Mouse (Mus musculus) MEL (cell line): Measurements from ENCODE around the gene Inpp1. TPM values are rescaled to one million over a fixed set of nuclear protein-coding genes. Genes with fewer than 3 reads are reported as not detected.
"Not testable (repeated sequence)": the region's sequence is repeated elsewhere in the genome, so short reads cannot be mapped to it uniquely, and the experiment has no call there.

ENCODE experiments used
- DNase-seq: peaks from one replicate; pipeline ENCODE4 v3.0.0; 2011; ENCODE audit warnings: low read depth, low spot score
- H3K27ac ChIP-seq: 2 replicates; pipeline ENCODE4 v1.5.1; 2012; ENCODE audit warnings: low read depth, mild to moderate bottlenecking, control low read depth, low read length, moderate library complexity; ENCODE audit not compliant: control insufficient read depth
- H3K27me3 ChIP-seq, 2 experiments: fragments of 150-350 bp in 1 of 2; sonication (generic) in 1 of 2; 2 replicates each; pipeline ENCODE4 v1.6.1; 2012; ENCODE audit warnings: low read length in 2 of 2, mild to moderate bottlenecking in 2 of 2, improper control_type of control experiment in 1 of 2, moderate library complexity in 1 of 2; ENCODE audit not compliant: insufficient read depth in 2 of 2, control insufficient read depth in 1 of 2
- H3K36me3 ChIP-seq, 2 experiments: 2 replicates each; pipeline ENCODE4 v1.6.1; 2012 to 2014; ENCODE audit warnings: low read length in 2 of 2, improper control_type of control experiment in 1 of 2, inconsistent platforms in 1 of 2, mild to moderate bottlenecking in 1 of 2; ENCODE audit not compliant: insufficient read depth in 2 of 2, control insufficient read depth in 1 of 2
- H3K4me1 ChIP-seq, 2 experiments: fragments of 150-350 bp in 1 of 2; sonication (generic) in 1 of 2; 2 replicates each; pipeline ENCODE4 v1.6.1; 2012; ENCODE audit warnings: low read length in 2 of 2, improper control_type of control experiment in 1 of 2, mild to moderate bottlenecking in 1 of 2; ENCODE audit not compliant: insufficient read depth in 2 of 2, control insufficient read depth in 1 of 2
- H3K4me3 ChIP-seq, 2 experiments: fragments of 150-350 bp in 1 of 2; sonication (generic) in 1 of 2; 2 replicates each; pipeline ENCODE4 v1.5.1; 2012; ENCODE audit warnings: low read depth in 2 of 2, low read length in 2 of 2, mild to moderate bottlenecking in 2 of 2, moderate library complexity in 2 of 2, control low read depth in 1 of 2, improper control_type of control experiment in 1 of 2; ENCODE audit not compliant: control insufficient read depth in 1 of 2, insufficient read depth in 1 of 2
- H3K79me2 ChIP-seq: 2 replicates; pipeline ENCODE4 v1.6.1; 2012; ENCODE audit warnings: mild to moderate bottlenecking, low read length, moderate library complexity; ENCODE audit not compliant: control insufficient read depth, poor library complexity, insufficient read depth
- H3K9ac ChIP-seq: 2 replicates; pipeline ENCODE4 v1.6.1; 2012; ENCODE audit warnings: low read depth, mild to moderate bottlenecking, control low read depth, low read length, moderate library complexity; ENCODE audit not compliant: control insufficient read depth, poor library complexity, severe bottlenecking
- H3K9me3 ChIP-seq: fragments of 150-350 bp; sonication (generic); replicated peaks from 2 replicates; pipeline ENCODE4 v1.6.1; 2012; ENCODE audit warnings: mild to moderate bottlenecking, low read length, improper control_type of control experiment, moderate library complexity; ENCODE audit not compliant: insufficient read depth
- BHLHE40 ChIP-seq: IDR thresholded peaks from 2 replicates; pipeline ENCODE4 v1.6.1; 2012; ENCODE audit warnings: low read depth, mild to moderate bottlenecking, inconsistent platforms, low read length, improper control_type of control experiment, borderline replicate concordance
- CTCF ChIP-seq, 3 experiments: IDR thresholded peaks in 2 of 3; conservative IDR thresholded peaks in 1 of 3; 2 replicates each; pipeline ENCODE4 v1.5.1; 2011 to 2012; ENCODE audit warnings: low read length in 3 of 3, low read depth in 2 of 3, mild to moderate bottlenecking in 2 of 3, improper control_type of control experiment in 1 of 3, inconsistent platforms in 1 of 3, mixed read lengths in 1 of 3, moderate library complexity in 1 of 3; ENCODE audit not compliant: control insufficient read depth in 1 of 3, insufficient read depth in 1 of 3, poor library complexity in 1 of 3, severe bottlenecking in 1 of 3
- HCFC1 ChIP-seq: IDR thresholded peaks from 2 replicates; pipeline ENCODE4 v1.6.1; 2012; ENCODE audit warnings: low read depth, mild to moderate bottlenecking, inconsistent platforms, low read length, improper control_type of control experiment, moderate library complexity
- MAZ ChIP-seq: IDR thresholded peaks from 2 replicates; pipeline ENCODE4 v1.6.1; 2012; ENCODE audit warnings: low read depth, mild to moderate bottlenecking, inconsistent platforms, low read length, improper control_type of control experiment
- MYB ChIP-seq: IDR thresholded peaks from 2 replicates; pipeline ENCODE4 v1.6.1; 2011; ENCODE audit warnings: mild to moderate bottlenecking, low read depth, low read length, improper control_type of control experiment
- POLR2A ChIP-seq, 2 experiments: IDR thresholded peaks; 2 replicates each; pipeline ENCODE4 v1.6.1; 2011 to 2012; ENCODE audit warnings: low read length in 2 of 2, mild to moderate bottlenecking in 2 of 2, control low read depth in 1 of 2, improper control_type of control experiment in 1 of 2, low read depth in 1 of 2, moderate library complexity in 1 of 2; ENCODE audit not compliant: control insufficient read depth in 1 of 2, insufficient read depth in 1 of 2, poor library complexity in 1 of 2
- POLR2AphosphoS5 ChIP-seq: IDR thresholded peaks from 2 replicates; pipeline ENCODE4 v1.6.1; 2012; ENCODE audit warnings: low read depth, borderline replicate concordance, mild to moderate bottlenecking, inconsistent platforms, low read length, moderate library complexity, mixed read lengths
- RAD21 ChIP-seq: IDR thresholded peaks from 2 replicates; pipeline ENCODE4 v1.6.1; 2011; ENCODE audit warnings: mild to moderate bottlenecking, low read depth, low read length, improper control_type of control experiment
- SMC3 ChIP-seq: IDR thresholded peaks from 2 replicates; pipeline ENCODE4 v1.6.1; 2011; ENCODE audit warnings: low read depth, low read length, improper control_type of control experiment
- UBTF ChIP-seq: IDR thresholded peaks from 2 replicates; pipeline ENCODE4 v1.6.1; 2012; ENCODE audit warnings: low read depth, mild to moderate bottlenecking, inconsistent platforms, low read length, improper control_type of control experiment, moderate library complexity, borderline replicate concordance; ENCODE audit not compliant: insufficient read depth
- ZC3H11A ChIP-seq: IDR thresholded peaks from 2 replicates; pipeline ENCODE4 v1.6.1; 2012; ENCODE audit warnings: low read depth, mild to moderate bottlenecking, inconsistent platforms, low read length, improper control_type of control experiment
- polyA plus RNA-seq, 2 experiments: library from polyadenylated mRNA; stranded (reverse) in 1 of 2; unstranded in 1 of 2; fragments of >175 nt in 1 of 2; fragments of >200 nt in 1 of 2; gene quantifications; 2 replicates each; pipeline versions ENCODE4 v1.2.1 to v1.2.4; 2012; ENCODE audit warnings: low replicate concordance in 2 of 2, low read depth in 1 of 2; ENCODE audit not compliant: insufficient read length in 2 of 2, insufficient read depth in 1 of 2, missing spikeins in 1 of 2
- total RNA-seq: library from RNA; depleted of rRNA; stranded (reverse); fragments of 300-350 nt; gene quantifications from 2 replicates; pipeline ENCODE4 v1.2.3, GENCODE M21; 2012

Inpp1 gene
- total and polyA plus RNA-seq, 3 experiments: 0.96 to 5.9 TPM; not detected in 1

DNA sequence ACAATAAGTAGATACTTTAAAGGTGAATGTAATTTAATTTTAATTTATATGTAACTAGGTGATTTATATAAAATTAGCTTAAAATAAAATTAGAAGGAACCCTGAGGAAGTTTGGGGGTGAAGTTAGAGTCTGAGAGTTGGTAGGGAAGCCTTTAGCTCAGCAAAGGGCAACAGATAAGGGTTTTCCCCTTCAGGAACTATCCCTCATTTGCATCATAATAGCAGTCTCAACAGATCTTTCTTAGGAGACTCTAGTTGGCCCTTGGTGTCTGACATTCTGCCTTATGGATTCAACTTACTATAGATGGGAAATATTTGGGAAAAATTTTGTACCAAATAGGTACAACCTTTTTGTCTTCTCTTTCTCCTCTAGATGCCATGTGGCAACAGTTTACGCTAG is 46.7 kb upstream of the Inpp1 start:
- no peaks in the 10 kb centered on the region for H3K79me2 ChIP-seq
- no peaks in the 10 kb centered on the region for H3K9me3 ChIP-seq
- H3K27ac ChIP-seq: no peak overlapping the region
- no peak overlapping the region for H3K4me3 ChIP-seq
- no peaks in the 10 kb centered on the region for H3K27me3 ChIP-seq
- no peak for TF ChIP-seq HCFC1
- no peak for TF ChIP-seq MYB
- no peak for TF ChIP-seq POLR2A (IDR thresholded peaks at IDR 0.05; ENCODE audit: control insufficient read depth in 1 of 2, insufficient read depth in 1 of 2, low read depth in 1 of 2, low read length in 2 of 2, poor library complexity in 1 of 2)
- no peak overlapping the region for H3K9ac ChIP-seq
- H3K4me1 ChIP-seq: peaks cover 4 to 13% of the 10 kb centered on the region in 2 experiments; a peak in 3 of 4 replicates
- peaks cover 9 to 12% of the 10 kb centered on the region in 2 experiments for H3K36me3 ChIP-seq
- DNase-seq: no peak

DNA sequence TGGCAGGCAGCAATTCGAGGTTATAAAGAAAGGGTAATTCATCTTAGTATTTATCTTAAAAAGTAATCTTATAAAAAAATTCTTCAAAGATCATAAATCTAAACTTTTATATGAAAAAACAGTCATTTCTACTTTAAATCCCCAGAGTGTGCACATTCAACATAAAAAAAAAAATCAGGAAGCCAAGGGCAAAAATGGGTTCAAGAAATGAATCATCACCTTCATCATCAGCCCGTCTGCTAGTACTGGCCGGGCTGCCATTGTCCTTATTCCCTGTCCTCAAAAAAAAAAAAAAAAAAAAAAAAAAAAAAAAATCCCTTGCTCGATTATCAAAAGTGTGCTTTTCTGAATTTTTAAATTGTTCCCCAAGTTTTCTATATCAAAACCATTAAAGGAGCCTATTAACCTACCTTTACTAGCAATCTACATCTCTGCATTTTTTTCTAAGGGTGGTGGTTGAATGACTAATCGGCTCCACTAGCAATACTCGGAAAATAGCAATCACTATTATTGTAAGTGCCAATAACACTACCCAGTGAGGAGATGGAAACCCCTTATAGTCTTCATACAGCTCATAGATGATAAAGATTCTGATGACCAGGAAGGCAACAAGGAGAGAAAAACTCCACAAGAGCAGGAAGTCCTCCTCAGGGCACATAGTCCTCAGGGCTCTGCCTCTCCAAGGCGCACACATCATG is 38.6 kb upstream of the Inpp1 start:
- Histone ChIP-seq H3K9me3 (no peaks in the 10 kb centered on the region), H3K79me2 (no peaks in the 10 kb centered on the region), H3K27me3 (no peaks in the 10 kb centered on the region), H3K27ac (no peak overlapping the region), H3K36me3 (peaks cover 0 to 7% of the 10 kb centered on the region in 2 experiments; a peak in 3 of 4 replicates), H3K4me1 (peaks cover 3 to 5% of the 10 kb centered on the region in 2 experiments; a peak in 3 of 4 replicates), H3K9ac (no peak overlapping the region), H3K4me3 (no peak overlapping the region)
- no peak for TF ChIP-seq MAZ
- no peak for TF ChIP-seq BHLHE40
- no peak for TF ChIP-seq UBTF
- no peak for TF ChIP-seq HCFC1
- no peak for TF ChIP-seq POLR2AphosphoS5
- no peak for DNase-seq

DNA sequence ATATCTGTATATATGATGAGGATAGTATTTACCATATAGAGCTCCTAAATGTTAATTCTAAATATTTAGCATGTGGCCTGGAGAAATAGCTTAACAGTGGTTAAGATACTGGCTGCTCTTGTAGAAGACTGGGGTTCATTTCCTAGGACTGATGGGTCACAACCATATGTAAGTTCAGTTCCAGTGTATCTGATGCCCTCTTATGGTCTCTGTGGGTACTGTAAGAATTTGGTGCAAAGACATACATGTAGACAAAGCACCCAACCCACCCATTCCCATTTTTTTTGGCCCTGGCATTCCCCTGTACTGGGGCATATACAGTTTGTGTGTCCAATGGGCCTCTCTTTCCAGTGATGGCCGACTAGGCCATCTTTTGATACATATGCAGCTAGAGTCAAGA is 36.5 kb upstream of the Inpp1 start:
- peak; percentile 74 for DNase-seq
- H3K27me3 ChIP-seq, H3K36me3 ChIP-seq, H3K79me2 ChIP-seq, H3K9ac ChIP-seq, H3K27ac ChIP-seq, H3K9me3 ChIP-seq, H3K4me1 ChIP-seq, H3K4me3 ChIP-seq: not testable (repeated sequence)
- TF ChIP-seq RAD21: peak; percentile 65
- peak; percentile 24; the same call in 1 of the 2 replicates for TF ChIP-seq ZC3H11A
- TF ChIP-seq CTCF (IDR thresholded peaks at IDR 0.05 in 2 of 3, conservative IDR thresholded peaks at IDR 0.05 in 1 of 3; ENCODE audit: control insufficient read depth in 1 of 3, insufficient read depth in 1 of 3, low read depth in 2 of 3, low read length in 3 of 3, poor library complexity in 1 of 3, severe bottlenecking in 1 of 3): peak in 2 of 3 experiments; percentile 36 to 65; a peak in 3 of 6 replicates
- TF ChIP-seq SMC3: peak; percentile 69
